Mouse (Mus musculus): Measurements from ENCODE around the gene Tcap. TPM values are rescaled to one million over a fixed set of nuclear protein-coding genes. Genes with fewer than 3 reads are reported as not detected.
A peak's percentile ranks its signal among the peaks of the same experiment; 100 is the strongest.

Tcap gene
- polyA plus RNA-seq, 1 experiment from 2014 or later, result 9.3 TPM

GRCm38 (mm10) chr11:98385638-98386585 lies 2.3 kb downstream of the Tcap start, which contains the start of gene Pnmt:
Gene Pnmt (plus strand): TSS chr11:98386450.
- 42% methylated on average over 25 of the region's 25 CpGs for WGBS
- Histone ChIP-seq H3K9me3 (replicated peaks; ENCODE audit: control insufficient read depth, low read length) (no peaks in the 10 kb centered on the region), H3K4me1 (ENCODE audit: control insufficient read depth, insufficient read depth, low read length) (peaks cover 2% of the 10 kb centered on the region; the same call in 1 of the 2 replicates), H3K4me2 (ENCODE audit: low read depth, low read length) (peak within 1 kb of the TSS; percentile 24; the same call in 1 of the 2 replicates), H3K4me3 (replicated peaks; ENCODE audit: low read length) (no peak within 1 kb of the TSS), H3K36me3 (ENCODE audit: control insufficient read depth, insufficient read depth, low read length) (no peaks in the 10 kb centered on the region), H3K27ac (ENCODE audit: low read length) (no peak within 1 kb of the TSS), H3K9ac (ENCODE audit: low read length) (no peak within 1 kb of the TSS), H3K27me3 (ENCODE audit: control insufficient read depth, insufficient read depth, low read length) (peaks cover 27% of the 10 kb centered on the region)
- no peak for ATAC-seq (ENCODE audit: insufficient read depth, low FRiP score)

GRCm38 (mm10) chr11:98386596-98386995 lies 3.0 kb downstream of the Tcap start:
- WGBS, result 13% methylated on average over 24 of the region's 24 CpGs
- H3K27me3 ChIP-seq (ENCODE audit: control insufficient read depth, insufficient read depth, low read length), result peaks cover 27% of the 10 kb centered on the region
- no peak overlapping the region for H3K27ac ChIP-seq (ENCODE audit: low read length)
- H3K9ac ChIP-seq (ENCODE audit: low read length), result no peak overlapping the region
- H3K36me3 ChIP-seq (ENCODE audit: control insufficient read depth, insufficient read depth, low read length), result no peaks in the 10 kb centered on the region
- H3K4me3 ChIP-seq (replicated peaks; ENCODE audit: low read length), result no peak overlapping the region
- H3K9me3 ChIP-seq (replicated peaks; ENCODE audit: control insufficient read depth, low read length), result no peaks in the 10 kb centered on the region
- peak overlapping the region; percentile 24; the same call in 1 of the 2 replicates for H3K4me2 ChIP-seq (ENCODE audit: low read depth, low read length)
- peaks cover 2% of the 10 kb centered on the region; the same call in 1 of the 2 replicates for H3K4me1 ChIP-seq (ENCODE audit: control insufficient read depth, insufficient read depth, low read length)
- ATAC-seq (ENCODE audit: insufficient read depth, low FRiP score), result no peak

- no peak overlapping the region for H3K4me2 ChIP-seq (ENCODE audit: low read depth, low read length)
- no peaks in the 10 kb centered on the region for H3K36me3 ChIP-seq (ENCODE audit: control insufficient read depth, insufficient read depth, low read length)
- no peaks in the 10 kb centered on the region for H3K9me3 ChIP-seq (replicated peaks; ENCODE audit: control insufficient read depth, low read length)
- H3K9ac ChIP-seq (ENCODE audit: low read length), result no peak overlapping the region
- H3K27me3 ChIP-seq (ENCODE audit: control insufficient read depth, insufficient read depth, low read length), result peaks cover 27% of the 10 kb centered on the region
- 48% methylated on average over 14 of the region's 14 CpGs for WGBS
- H3K4me3 ChIP-seq (replicated peaks; ENCODE audit: low read length), result no peak overlapping the region
- no peak for ATAC-seq (ENCODE audit: insufficient read depth, low FRiP score)
- no peak overlapping the region for H3K27ac ChIP-seq (ENCODE audit: low read length)
- H3K4me1 ChIP-seq (ENCODE audit: control insufficient read depth, insufficient read depth, low read length), result peaks cover 6% of the 10 kb centered on the region
Measured at GRCm38 (mm10) chr11:98387056-98387577, 3.5 kb downstream of the Tcap start.

DNA sequence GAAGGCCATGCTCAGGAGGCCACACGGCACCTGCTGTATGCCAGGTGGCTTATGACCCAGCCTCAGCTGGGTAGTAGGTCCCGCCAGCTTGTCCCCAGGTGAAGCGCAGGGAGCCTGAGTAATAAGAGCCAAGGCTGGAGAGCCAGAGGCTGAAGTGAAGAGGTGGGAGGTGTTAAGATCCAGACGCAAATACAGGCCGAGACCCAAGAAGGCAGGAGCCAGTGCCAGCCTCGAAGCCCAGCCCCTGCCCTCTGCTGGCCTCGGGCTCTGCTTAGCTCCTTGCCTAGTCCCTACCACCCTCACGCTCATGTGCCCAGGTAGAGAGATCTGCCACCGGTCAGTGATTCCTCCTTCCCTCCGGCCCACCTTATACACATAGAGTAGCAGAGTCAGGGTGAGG lies 4.7 kb downstream of the Tcap start:
- H3K4me1 ChIP-seq (ENCODE audit: control insufficient read depth, insufficient read depth, low read length), result peaks cover 17% of the 10 kb centered on the region
- H3K27me3 ChIP-seq (ENCODE audit: control insufficient read depth, insufficient read depth, low read length), result peaks cover 27% of the 10 kb centered on the region
- no peak overlapping the region for H3K4me3 ChIP-seq (replicated peaks; ENCODE audit: low read length)
- no peak overlapping the region for H3K4me2 ChIP-seq (ENCODE audit: low read depth, low read length)
- ATAC-seq (ENCODE audit: insufficient read depth, low FRiP score), result no peak
- no peak overlapping the region for H3K9ac ChIP-seq (ENCODE audit: low read length)
- H3K27ac ChIP-seq (ENCODE audit: low read length), result no peak overlapping the region
- 79% methylated on average over 10 of the region's 10 CpGs for WGBS
- H3K36me3 ChIP-seq (ENCODE audit: control insufficient read depth, insufficient read depth, low read length), result no peaks in the 10 kb centered on the region
- no peaks in the 10 kb centered on the region for H3K9me3 ChIP-seq (replicated peaks; ENCODE audit: control insufficient read depth, low read length)

DNA sequence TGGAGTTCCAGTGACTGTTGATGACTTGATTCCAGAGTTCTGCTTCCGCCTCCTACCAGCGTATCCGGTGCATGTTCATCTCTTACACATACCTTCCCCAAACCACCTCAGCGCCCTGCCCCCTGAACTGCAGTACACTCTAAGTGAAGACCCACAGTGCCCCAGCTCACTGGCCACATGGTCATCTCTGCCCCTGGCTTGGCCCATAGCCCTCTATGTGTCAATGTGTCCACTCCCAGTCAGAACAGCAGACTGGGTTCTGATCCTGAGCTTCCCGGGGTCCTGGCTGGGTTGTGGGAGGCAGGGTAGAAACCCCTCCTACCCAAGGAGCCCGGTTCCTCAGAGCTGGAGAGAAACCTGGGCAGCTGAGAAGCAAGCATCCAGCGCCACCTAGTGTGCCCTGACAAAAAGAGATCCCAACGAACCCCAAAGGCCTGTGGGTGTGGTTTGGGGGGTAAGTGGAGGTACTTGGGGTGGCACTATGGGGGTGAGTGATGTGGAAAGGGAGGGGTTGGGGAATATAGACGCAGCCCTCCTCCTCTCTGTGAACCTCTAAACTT lies 5.7 kb downstream of the Tcap start:
- ATAC-seq (ENCODE audit: insufficient read depth, low FRiP score), result no peak
- H3K9me3 ChIP-seq (replicated peaks; ENCODE audit: control insufficient read depth, low read length), result no peaks in the 10 kb centered on the region
- H3K27me3 ChIP-seq (ENCODE audit: control insufficient read depth, insufficient read depth, low read length), result peaks cover 27% of the 10 kb centered on the region
- H3K36me3 ChIP-seq (ENCODE audit: control insufficient read depth, insufficient read depth, low read length), result no peaks in the 10 kb centered on the region
- no peak overlapping the region for H3K4me3 ChIP-seq (replicated peaks; ENCODE audit: low read length)
- H3K4me1 ChIP-seq (ENCODE audit: control insufficient read depth, insufficient read depth, low read length), result peaks cover 27% of the 10 kb centered on the region
- H3K4me2 ChIP-seq (ENCODE audit: low read depth, low read length), result no peak overlapping the region
- no peak overlapping the region; the same call in 1 of the 2 replicates for H3K9ac ChIP-seq (ENCODE audit: low read length)
- H3K27ac ChIP-seq (ENCODE audit: low read length), result no peak overlapping the region
- WGBS, result 27% methylated on average over 9 of the region's 9 CpGs

- Histone ChIP-seq H3K27me3 (ENCODE audit: control insufficient read depth, insufficient read depth, low read length) (peaks cover 27% of the 10 kb centered on the region), H3K9ac (ENCODE audit: low read length) (peak overlapping the region; percentile 11; the same call in 1 of the 2 replicates), H3K36me3 (ENCODE audit: control insufficient read depth, insufficient read depth, low read length) (no peaks in the 10 kb centered on the region), H3K27ac (ENCODE audit: low read length) (no peak overlapping the region), H3K9me3 (replicated peaks; ENCODE audit: control insufficient read depth, low read length) (no peaks in the 10 kb centered on the region), H3K4me2 (ENCODE audit: low read depth, low read length) (no peak overlapping the region), H3K4me1 (ENCODE audit: control insufficient read depth, insufficient read depth, low read length) (peaks cover 34% of the 10 kb centered on the region), H3K4me3 (replicated peaks; ENCODE audit: low read length) (no peak overlapping the region)
- WGBS, result 74% methylated on average over 12 of the region's 12 CpGs
- ATAC-seq (ENCODE audit: insufficient read depth, low FRiP score), result no peak
Measured at GRCm38 (mm10) chr11:98390141-98390540, 6.5 kb downstream of the Tcap start.

DNA sequence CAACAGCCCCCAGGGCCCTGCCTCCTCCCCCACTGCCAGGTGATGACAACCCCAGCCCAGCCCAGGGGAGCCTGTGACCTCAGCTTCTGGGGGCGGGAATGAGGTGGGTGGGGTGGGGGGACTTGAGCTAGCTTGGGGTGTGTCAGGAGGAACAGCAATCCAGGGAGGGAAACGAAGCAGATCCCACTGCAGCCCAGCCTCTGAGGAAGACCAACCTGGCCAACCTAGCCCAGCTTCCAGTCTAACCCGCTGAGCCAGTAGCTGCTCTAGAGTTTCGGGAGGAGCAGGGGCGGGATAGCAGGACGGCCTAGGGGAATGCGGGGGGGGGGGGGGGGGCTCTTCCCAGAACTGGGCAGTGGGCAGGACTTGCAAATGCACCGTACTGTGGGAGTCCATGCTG lies 8.4 kb downstream of the Tcap start:
- Histone ChIP-seq H3K4me3 (replicated peaks; ENCODE audit: low read length) (no peak overlapping the region), H3K9ac (ENCODE audit: low read length) (peak overlapping the region; percentile 39; the same call in 1 of the 2 replicates), H3K27me3 (ENCODE audit: control insufficient read depth, insufficient read depth, low read length) (peaks cover 12% of the 10 kb centered on the region; the same call in 1 of the 2 replicates), H3K4me2 (ENCODE audit: low read depth, low read length) (peak overlapping the region; percentile 27; the same call in 1 of the 2 replicates), H3K9me3 (replicated peaks; ENCODE audit: control insufficient read depth, low read length) (no peaks in the 10 kb centered on the region), H3K36me3 (ENCODE audit: control insufficient read depth, insufficient read depth, low read length) (no peaks in the 10 kb centered on the region), H3K27ac (ENCODE audit: low read length) (peak overlapping the region; percentile 93), H3K4me1 (ENCODE audit: control insufficient read depth, insufficient read depth, low read length) (peaks cover 36% of the 10 kb centered on the region)
- WGBS, result 10% methylated on average over 6 of the region's 8 CpGs
- peak; percentile 21; the same call in 1 of the 2 replicates for ATAC-seq (ENCODE audit: insufficient read depth, low FRiP score)

- Histone ChIP-seq H3K27me3 (ENCODE audit: control insufficient read depth, insufficient read depth, low read length) (peaks cover 6% of the 10 kb centered on the region; the same call in 1 of the 2 replicates), H3K4me3 (replicated peaks; ENCODE audit: low read length) (no peak overlapping the region), H3K27ac (ENCODE audit: low read length) (peak overlapping the region; percentile 93), H3K4me2 (ENCODE audit: low read depth, low read length) (peak overlapping the region; percentile 27; the same call in 1 of the 2 replicates), H3K9me3 (replicated peaks; ENCODE audit: control insufficient read depth, low read length) (no peaks in the 10 kb centered on the region), H3K9ac (ENCODE audit: low read length) (peak overlapping the region; percentile 54; the same call in 1 of the 2 replicates), H3K36me3 (ENCODE audit: control insufficient read depth, insufficient read depth, low read length) (no peaks in the 10 kb centered on the region), H3K4me1 (ENCODE audit: control insufficient read depth, insufficient read depth, low read length) (peaks cover 36% of the 10 kb centered on the region)
- WGBS, result 42% methylated on average over 4 of the region's 4 CpGs
- peak; percentile 26; the same call in 1 of the 2 replicates for ATAC-seq (ENCODE audit: insufficient read depth, low FRiP score)
Measured at GRCm38 (mm10) chr11:98392645-98393044, 9.0 kb downstream of the Tcap start.
